Mouse (Mus musculus) ovary, adult 18-20 months (tissue): ENCODE data around the gene Olfr1136.

Experiments
- DNase-seq: peaks from one replicate; pipeline ENCODE4 v3.0.0; 2022; ENCODE audit warnings: low spot score, mixed read lengths

Gene Olfr1136

DNA sequence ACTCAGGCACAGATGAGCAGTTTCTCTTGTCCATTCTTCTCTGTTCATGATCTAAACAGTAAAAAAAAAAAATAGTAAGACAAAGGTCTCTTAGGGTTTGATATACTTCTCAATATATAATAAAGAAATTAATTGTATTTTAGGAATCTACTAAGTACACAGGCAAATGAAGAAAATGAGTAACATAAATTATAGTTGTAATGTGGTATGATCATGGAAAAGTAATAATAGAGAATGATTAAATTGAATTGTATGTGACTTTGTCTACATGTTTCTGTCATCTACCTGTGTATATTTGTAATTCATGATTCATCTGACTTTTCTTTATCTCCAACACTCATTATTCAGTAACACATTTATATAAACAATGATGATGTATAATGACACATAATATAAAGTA lies at the start of gene Olfr1136:
Gene Olfr1136 (minus strand): TSS at position 101 of the 400 bp plus-strand sequence.
- DNase-seq, result no peak

DNA sequence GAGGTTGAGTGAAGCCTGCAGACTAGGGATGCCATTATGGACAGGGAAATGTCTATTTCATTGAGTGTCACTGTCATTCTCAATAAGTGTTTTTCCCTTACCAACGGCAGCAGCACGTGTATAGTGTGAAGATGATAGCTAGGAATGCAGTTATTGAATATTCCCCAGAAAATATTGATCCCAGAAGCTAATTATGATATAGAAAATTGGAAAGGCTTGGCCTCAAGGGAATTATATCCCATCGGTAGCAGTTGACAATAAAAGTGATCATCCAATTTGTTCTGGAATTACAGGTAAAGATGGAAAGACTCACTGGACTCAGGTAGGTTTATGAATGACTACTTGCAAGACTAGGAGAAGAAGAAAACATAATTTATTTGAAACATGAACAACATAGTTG lies 49.7 kb upstream of the Olfr1136 start, which contains the start of gene Olfr1140:
Gene Olfr1140 (plus strand): TSS at position 301 of the 400 bp plus-strand sequence.
- DNase-seq, result no peak

DNA sequence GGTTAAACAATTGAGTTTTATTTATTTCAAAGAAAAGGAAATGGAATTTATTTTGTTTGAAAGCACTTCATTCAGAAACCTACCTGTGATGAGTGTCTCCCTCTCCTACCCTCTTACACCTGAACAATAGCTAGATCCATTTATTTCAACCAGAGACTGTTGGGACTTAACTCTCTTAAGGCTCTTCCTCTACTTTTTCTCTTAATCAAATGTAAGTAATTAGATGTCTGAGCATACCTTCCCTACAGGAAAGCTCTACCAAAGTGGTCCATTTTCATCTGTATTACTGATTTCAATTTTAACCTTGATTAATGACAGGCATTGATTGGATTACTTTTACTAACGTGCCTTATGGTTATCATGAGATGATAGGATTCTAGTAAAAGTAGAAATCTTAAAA lies 46.1 kb upstream of the Olfr1136 start, which contains the start of gene Olfr1138:
Gene Olfr1138 (minus strand): TSS at position 101 of the 400 bp plus-strand sequence.
- DNase-seq, result no peak

DNA sequence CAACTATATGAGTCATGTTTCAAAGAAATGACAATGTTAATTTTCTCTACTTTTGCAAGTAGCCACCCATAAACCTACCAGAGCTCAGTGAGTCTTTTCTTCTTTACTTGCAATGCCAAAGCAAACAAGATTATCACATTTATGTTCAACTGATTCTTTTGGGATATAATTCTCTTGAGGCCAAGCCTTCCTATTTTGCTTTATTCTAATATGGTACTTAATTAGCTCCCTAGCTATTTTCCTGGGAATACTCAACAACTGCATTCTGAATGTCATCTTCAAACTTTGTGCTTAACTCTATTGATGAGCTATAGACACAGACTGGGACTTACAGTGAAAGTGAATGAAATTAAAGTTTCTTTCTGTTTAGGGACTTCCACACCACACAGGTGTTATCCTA lies 19.3 kb upstream of the Olfr1136 start, which contains the start of gene Olfr1137:
Gene Olfr1137 (minus strand): TSS at position 101 of the 400 bp plus-strand sequence.
- no peak for DNase-seq

DNA sequence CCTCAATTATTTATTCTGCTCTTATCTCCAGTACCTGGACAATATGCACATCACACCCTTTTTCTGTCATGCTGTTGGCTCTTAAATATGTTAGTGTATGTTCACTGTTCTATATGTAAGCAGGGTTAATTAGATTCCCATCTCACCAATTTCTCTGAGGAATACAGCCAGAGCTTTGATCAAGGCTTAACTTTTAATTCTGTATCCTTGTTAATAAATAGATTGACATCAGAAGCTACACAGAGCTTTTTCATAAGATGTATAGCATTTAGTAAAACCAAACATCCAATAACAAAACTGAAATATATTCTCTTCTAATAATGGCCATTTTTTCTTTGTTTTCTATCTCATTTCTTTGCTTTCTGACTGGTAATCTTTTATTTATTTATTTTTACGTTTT lies 20.2 kb downstream of the Olfr1136 start, which contains the start of gene Olfr1135:
Gene Olfr1135 (minus strand): TSS at position 101 of the 400 bp plus-strand sequence.
- no peak for DNase-seq

DNA sequence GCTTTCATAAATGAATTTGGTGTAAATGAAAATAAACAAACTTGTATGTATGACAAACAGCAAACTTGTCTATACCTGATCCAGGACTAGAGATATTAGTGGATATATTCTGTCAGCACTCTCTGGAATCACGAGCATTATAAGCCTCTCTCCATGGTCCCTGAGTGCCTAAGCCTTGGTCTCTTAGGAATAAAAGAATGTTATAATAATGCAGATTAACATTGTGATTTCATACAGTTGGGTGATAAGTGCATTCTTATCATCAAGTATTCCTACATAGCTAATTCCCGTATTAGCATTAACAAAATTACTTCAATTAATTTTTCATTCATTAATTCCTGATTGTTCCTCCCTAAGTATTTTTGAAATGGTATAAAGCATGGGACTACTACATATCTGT lies 35.4 kb downstream of the Olfr1136 start, which contains the start of gene Olfr1134:
Gene Olfr1134 (minus strand): TSS at position 101 of the 400 bp plus-strand sequence.
- no peak for DNase-seq

DNA sequence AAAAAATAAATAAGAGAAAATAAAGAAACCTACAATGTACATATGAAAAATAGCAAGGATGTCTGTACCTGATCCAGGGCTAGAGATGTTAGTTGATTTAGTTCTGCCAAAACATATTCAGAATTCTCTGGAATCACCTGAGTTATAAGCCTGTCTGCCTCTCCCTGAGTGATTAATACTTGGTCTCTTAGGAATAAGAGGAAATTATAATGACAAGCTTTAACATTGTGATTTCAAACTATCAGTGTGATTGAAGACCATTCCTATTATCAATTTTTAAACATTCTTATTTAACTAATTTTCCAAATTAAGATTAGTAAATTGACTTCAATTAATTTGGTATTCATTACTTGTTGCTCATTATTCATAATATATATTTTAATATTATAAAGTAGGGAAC lies 46.5 kb downstream of the Olfr1136 start, which contains the start of gene Olfr1133:
Gene Olfr1133 (minus strand): TSS at position 101 of the 400 bp plus-strand sequence.
- DNase-seq, result no peak
